Mouse (Mus musculus) hindbrain, postnatal 0 days (tissue): Measurements from ENCODE around the gene Srsf7. TPM values are rescaled to one million over a fixed set of nuclear protein-coding genes. Genes with fewer than 3 reads are reported as not detected.
"Not testable (repeated sequence)": the region's sequence is repeated elsewhere in the genome, so short reads cannot be mapped to it uniquely, and the experiment has no call there.

Source experiments
- ATAC-seq: fragments of 200-750 bp; cut with Nextera tagmentation; 2 replicates; pipeline ENCODE4 v1.8.0; 2017; ENCODE audit warnings: mild to moderate bottlenecking, moderate TSS enrichment, moderate library complexity
- DNase-seq: peaks from one replicate; pipeline ENCODE4 v3.0.0-alpha.2; 2015; ENCODE audit warnings: low spot score
- H3K27ac ChIP-seq: fragments of 300-500 bp; sonication (generic); 2 replicates; pipeline ENCODE4 v1.5.1; 2014; ENCODE audit warnings: mild to moderate bottlenecking
- H3K27me3 ChIP-seq: fragments of 300-500 bp; sonication (generic); 2 replicates; pipeline ENCODE4 v1.6.1; 2014; ENCODE audit warnings: low read length, mixed read lengths; ENCODE audit not compliant: insufficient read depth
- H3K36me3 ChIP-seq: fragments of 300-500 bp; sonication (generic); 2 replicates; pipeline ENCODE4 v1.6.1; 2014; ENCODE audit warnings: low read length, mixed read lengths; ENCODE audit not compliant: insufficient read depth
- H3K4me1 ChIP-seq: fragments of 300-500 bp; sonication (generic); 2 replicates; pipeline ENCODE4 v1.6.1; 2014; ENCODE audit warnings: antibody characterized with exemption, low read length, mixed read lengths; ENCODE audit not compliant: insufficient read depth
- H3K4me2 ChIP-seq: fragments of 300-500 bp; sonication (generic); 2 replicates; pipeline ENCODE4 v1.6.1; 2014; ENCODE audit warnings: low read depth, mild to moderate bottlenecking, low read length, moderate library complexity, mixed read lengths
- H3K4me3 ChIP-seq: fragments of 300-500 bp; sonication (generic); 2 replicates; pipeline ENCODE4 v1.5.1; 2014; ENCODE audit warnings: low read length
- H3K9ac ChIP-seq: fragments of 300-500 bp; sonication (generic); replicated peaks from 2 replicates; pipeline ENCODE4 v1.6.1; 2014; ENCODE audit warnings: mild to moderate bottlenecking, low read length, moderate library complexity, mixed read lengths
- H3K9me3 ChIP-seq: fragments of 300-500 bp; sonication (generic); 2 replicates; pipeline ENCODE4 v1.6.1; 2016; ENCODE audit warnings: low read length, mixed read lengths
- CTCF ChIP-seq: IDR thresholded peaks from 2 replicates; pipeline ENCODE4 v1.5.1; 2016; ENCODE audit warnings: antibody characterized with exemption, control low read depth, low read depth
- WGBS: fragments of 180-500 bp; shearing (Covaris S2); extraction: QIAGEN DNeasy Blood & Tissue Kit; methylation state at CpG from one replicate; pipeline ENCODE4 v1.1.7; 2014; 5-methylcytosine and 5-hydroxymethylcytosine counted together
- polyA plus RNA-seq: library from polyadenylated mRNA; unstranded; fragments of >200 nt; fragmentation: Nextera tagmentation; extraction: Ambion mirVana; gene quantifications from 2 replicates; pipeline ENCODE4 v1.2.1, GENCODE M21; 2015
- total RNA-seq: library from RNA; depleted of rRNA; stranded (reverse); fragments of >200 nt; gene quantifications from 2 replicates; pipeline ENCODE4 v1.2.3, GENCODE M21; 2014

The Srsf7 gene
- total and polyA plus RNA-seq, 2 experiments from 2014 or later = 111 to 227 TPM

GRCm38 (mm10) chr17:80237475-80237874 lies 30.4 kb upstream of the Srsf7 start:
- no peaks in the 10 kb centered on the region for H3K9me3 ChIP-seq
- no peak overlapping the region for H3K4me3 ChIP-seq
- no peak overlapping the region for H3K27ac ChIP-seq
- DNase-seq (no peak), ATAC-seq (no peak)
- H3K4me2 ChIP-seq = no peak overlapping the region
- no peak overlapping the region for H3K9ac ChIP-seq
- H3K36me3 ChIP-seq = peaks cover 37% of the 10 kb centered on the region
- H3K27me3 ChIP-seq = no peaks in the 10 kb centered on the region
- no peak for TF ChIP-seq CTCF
- 87% methylated on average over 5 of the region's 5 CpGs for WGBS
- H3K4me1 ChIP-seq = no peaks in the 10 kb centered on the region

- Histone ChIP-seq H3K9me3 (no peaks in the 10 kb centered on the region), H3K27ac (no peak overlapping the region), H3K27me3 (no peaks in the 10 kb centered on the region), H3K4me3 (no peak overlapping the region), H3K4me1 (no peaks in the 10 kb centered on the region), H3K4me2 (no peak overlapping the region), H3K36me3 (peaks cover 30% of the 10 kb centered on the region), H3K9ac (no peak overlapping the region)
- TF ChIP-seq CTCF = no peak
- ATAC-seq (no peak), DNase-seq (no peak)
- 93% methylated on average over 3 of the region's 3 CpGs for WGBS
These were observed 29.7 kb upstream of the Srsf7 start for GRCm38 (mm10) chr17:80236805-80237204.

- 89% methylated on average over 3 of the region's 3 CpGs for WGBS
- Histone ChIP-seq H3K4me3 (no peak overlapping the region), H3K27me3 (no peaks in the 10 kb centered on the region), H3K9ac (no peak overlapping the region), H3K9me3 (no peaks in the 10 kb centered on the region), H3K27ac (no peak overlapping the region), H3K36me3 (peaks cover 21% of the 10 kb centered on the region), H3K4me2 (no peak overlapping the region), H3K4me1 (no peaks in the 10 kb centered on the region)
- no peak for DNase-seq
- no peak for ATAC-seq
- no peak for TF ChIP-seq CTCF
These were observed 28.4 kb upstream of the Srsf7 start for GRCm38 (mm10) chr17:80235477-80235876.

GRCm38 (mm10) chr17:80234376-80234775 lies 27.3 kb upstream of the Srsf7 start:
- ATAC-seq (no peak), DNase-seq (no peak)
- WGBS = 81% methylated on average over 7 of the region's 7 CpGs
- peaks cover 14% of the 10 kb centered on the region for H3K36me3 ChIP-seq
- H3K27ac ChIP-seq = no peak overlapping the region
- no peak for TF ChIP-seq CTCF
- H3K27me3 ChIP-seq = no peaks in the 10 kb centered on the region
- H3K4me2 ChIP-seq = no peak overlapping the region
- H3K9me3 ChIP-seq = no peaks in the 10 kb centered on the region
- no peak overlapping the region for H3K9ac ChIP-seq
- no peaks in the 10 kb centered on the region for H3K4me1 ChIP-seq
- no peak overlapping the region for H3K4me3 ChIP-seq

GRCm38 (mm10) chr17:80233844-80234243 lies 26.7 kb upstream of the Srsf7 start:
- no peak for TF ChIP-seq CTCF
- Histone ChIP-seq H3K4me1 (no peaks in the 10 kb centered on the region), H3K4me2 (no peak overlapping the region), H3K27me3 (no peaks in the 10 kb centered on the region), H3K27ac (no peak overlapping the region), H3K9me3 (no peaks in the 10 kb centered on the region), H3K36me3 (peaks cover 8% of the 10 kb centered on the region), H3K9ac (no peak overlapping the region), H3K4me3 (no peak overlapping the region)
- ATAC-seq (no peak), DNase-seq (no peak)
- 91% methylated on average over 5 of the region's 5 CpGs for WGBS

- Histone ChIP-seq H3K9me3 (no peaks in the 10 kb centered on the region), H3K27me3 (no peaks in the 10 kb centered on the region), H3K4me1 (peaks cover 5% of the 10 kb centered on the region; the same call in 1 of the 2 replicates), H3K4me2 (no peak overlapping the region), H3K27ac (0 out of 2 replicates have a peak overlapping the region, but pooled peaks have one; percentile 26), H3K4me3 (no peak overlapping the region), H3K36me3 (no peaks in the 10 kb centered on the region), H3K9ac (no peak overlapping the region)
- ATAC-seq (no peak), DNase-seq (peak; percentile 32)
- no peak for TF ChIP-seq CTCF
- WGBS = 38% methylated on average over 2 of the region's 2 CpGs
These were observed 22.3 kb upstream of the Srsf7 start for GRCm38 (mm10) chr17:80229396-80229795.

GRCm38 (mm10) chr17:80225142-80225541 lies 18.0 kb upstream of the Srsf7 start:
- ATAC-seq, H3K27me3 ChIP-seq, H3K4me1 ChIP-seq, DNase-seq, H3K36me3 ChIP-seq, H3K9me3 ChIP-seq: not testable (repeated sequence)
- H3K4me3 ChIP-seq = peak overlapping the region; percentile 57
- 0 out of 2 replicates have a peak overlapping the region, but pooled peaks have one; percentile 60 for H3K9ac ChIP-seq
- peak overlapping the region; percentile 85; the same call in 1 of the 2 replicates for H3K27ac ChIP-seq
- WGBS = 51% methylated on average over 4 of the region's 5 CpGs
- H3K4me2 ChIP-seq = peak overlapping the region; percentile 70
